Mouse (Mus musculus): ENCODE data around the gene Adat3. TPM values are rescaled to one million over a fixed set of nuclear protein-coding genes. Genes with fewer than 3 reads are reported as not detected.

Adat3 gene
- polyA plus RNA-seq, 1 experiment, result 10.0 TPM

- no peak for TF ChIP-seq POLR2A (IDR thresholded peaks at IDR 0.05; ENCODE audit: borderline replicate concordance, extremely low read depth, low read depth, low read length)
- TF ChIP-seq CTCF (IDR thresholded peaks at IDR 0.05; ENCODE audit: insufficient read depth, low read length), result no peak
- DNase-seq, result no peak
- Histone ChIP-seq H3K4me1 (ENCODE audit: control insufficient read depth, insufficient read depth, low read length) (peaks cover 7% of the 10 kb centered on the region; the same call in 1 of the 2 replicates), H3K4me3 (replicated peaks; ENCODE audit: extremely low read depth, low read depth, low read length) (no peak overlapping the region)
- 52% methylated on average over 8 of the region's 8 CpGs for WGBS
These were observed 17.0 kb downstream of the Adat3 start for GRCm38 (mm10) chr10:80619465-80620244.

- Histone ChIP-seq H3K4me1 (ENCODE audit: control insufficient read depth, insufficient read depth, low read length) (peaks cover 7% of the 10 kb centered on the region; the same call in 1 of the 2 replicates), H3K4me3 (replicated peaks; ENCODE audit: extremely low read depth, low read depth, low read length) (no peak overlapping the region)
- TF ChIP-seq POLR2A (IDR thresholded peaks at IDR 0.05; ENCODE audit: borderline replicate concordance, extremely low read depth, low read depth, low read length) (no peak), CTCF (IDR thresholded peaks at IDR 0.05; ENCODE audit: insufficient read depth, low read length) (no peak)
- 76% methylated on average over 9 of the region's 9 CpGs for WGBS
- no peak for DNase-seq
These were observed 17.7 kb downstream of the Adat3 start for GRCm38 (mm10) chr10:80620365-80620764.

- WGBS, result 56% methylated on average over 16 of the region's 16 CpGs
- Histone ChIP-seq H3K4me1 (ENCODE audit: control insufficient read depth, insufficient read depth, low read length) (peaks cover 7% of the 10 kb centered on the region; the same call in 1 of the 2 replicates), H3K4me3 (replicated peaks; ENCODE audit: extremely low read depth, low read depth, low read length) (peak overlapping the region; percentile 3)
- TF ChIP-seq CTCF (IDR thresholded peaks at IDR 0.05; ENCODE audit: insufficient read depth, low read length) (no peak), POLR2A (IDR thresholded peaks at IDR 0.05; ENCODE audit: borderline replicate concordance, extremely low read depth, low read depth, low read length) (no peak)
- DNase-seq, result no peak
These were observed 18.4 kb downstream of the Adat3 start for GRCm38 (mm10) chr10:80620796-80621689.

- TF ChIP-seq POLR2A (IDR thresholded peaks at IDR 0.05; ENCODE audit: borderline replicate concordance, extremely low read depth, low read depth, low read length), result no peak
- no peak for TF ChIP-seq CTCF (IDR thresholded peaks at IDR 0.05; ENCODE audit: insufficient read depth, low read length)
- peaks cover 7% of the 10 kb centered on the region; the same call in 1 of the 2 replicates for H3K4me1 ChIP-seq (ENCODE audit: control insufficient read depth, insufficient read depth, low read length)
- peak overlapping the region; percentile 91 for H3K4me3 ChIP-seq (replicated peaks; ENCODE audit: extremely low read depth, low read depth, low read length)
- DNase-seq, result no peak
- under 1% methylated on average over 9 of the region's 9 CpGs for WGBS
These were observed 18.9 kb downstream of the Adat3 start for GRCm38 (mm10) chr10:80621690-80621939.

- peak; percentile 99 for DNase-seq
- peak; percentile 96 for TF ChIP-seq POLR2A (IDR thresholded peaks at IDR 0.05; ENCODE audit: borderline replicate concordance, extremely low read depth, low read depth, low read length)
- TF ChIP-seq CTCF (IDR thresholded peaks at IDR 0.05; ENCODE audit: insufficient read depth, low read length), result no peak
- WGBS, result under 1% methylated on average over 64 of the region's 64 CpGs
- H3K4me1 ChIP-seq (ENCODE audit: control insufficient read depth, insufficient read depth, low read length), result peaks cover 7% of the 10 kb centered on the region; the same call in 1 of the 2 replicates
- peak overlapping the region; percentile 93 for H3K4me3 ChIP-seq (replicated peaks; ENCODE audit: extremely low read depth, low read depth, low read length)
These were observed 19.4 kb downstream of the Adat3 start for GRCm38 (mm10) chr10:80621940-80622660.

- WGBS, result 1% methylated on average over 84 of the region's 85 CpGs
- TF ChIP-seq CTCF (IDR thresholded peaks at IDR 0.05; ENCODE audit: insufficient read depth, low read length) (no peak), POLR2A (IDR thresholded peaks at IDR 0.05; ENCODE audit: borderline replicate concordance, extremely low read depth, low read depth, low read length) (peak; percentile 48; the same call in 1 of the 2 replicates)
- H3K4me3 ChIP-seq (replicated peaks; ENCODE audit: extremely low read depth, low read depth, low read length), result peak within 1 kb of the TSS; percentile 93
- H3K4me1 ChIP-seq (ENCODE audit: control insufficient read depth, insufficient read depth, low read length), result peaks cover 7% of the 10 kb centered on the region; the same call in 1 of the 2 replicates
- DNase-seq, result peak; percentile 60
These were observed 20.2 kb downstream of the Adat3 start, which contains the start of gene Csnk1g2 for GRCm38 (mm10) chr10:80622661-80623456. Csnk1g2 (plus strand) TSS chr10:80622838.

GRCm38 (mm10) chr10:80623457-80624191, 20.9 kb downstream of the Adat3 start:
- no peak for DNase-seq
- Histone ChIP-seq H3K4me1 (ENCODE audit: control insufficient read depth, insufficient read depth, low read length) (peaks cover 8% of the 10 kb centered on the region; the same call in 1 of the 2 replicates), H3K4me3 (replicated peaks; ENCODE audit: extremely low read depth, low read depth, low read length) (peak overlapping the region; percentile 93)
- WGBS, result 9% methylated on average over 15 of the region's 15 CpGs
- no peak for TF ChIP-seq CTCF (IDR thresholded peaks at IDR 0.05; ENCODE audit: insufficient read depth, low read length)
- peak; percentile 60; the same call in 1 of the 2 replicates for TF ChIP-seq POLR2A (IDR thresholded peaks at IDR 0.05; ENCODE audit: borderline replicate concordance, extremely low read depth, low read depth, low read length)

- TF ChIP-seq POLR2A (IDR thresholded peaks at IDR 0.05; ENCODE audit: borderline replicate concordance, extremely low read depth, low read depth, low read length) (no peak), CTCF (IDR thresholded peaks at IDR 0.05; ENCODE audit: insufficient read depth, low read length) (no peak)
- peaks cover 19% of the 10 kb centered on the region for H3K4me1 ChIP-seq (ENCODE audit: control insufficient read depth, insufficient read depth, low read length)
- WGBS, result 81% methylated on average over 4 of the region's 4 CpGs
- no peak for DNase-seq
- no peak overlapping the region for H3K4me3 ChIP-seq (replicated peaks; ENCODE audit: extremely low read depth, low read depth, low read length)
These were observed 23.1 kb downstream of the Adat3 start for GRCm38 (mm10) chr10:80625764-80626163.

Data from lung, adult 2 months (tissue).